In the genomic region with DNA sequence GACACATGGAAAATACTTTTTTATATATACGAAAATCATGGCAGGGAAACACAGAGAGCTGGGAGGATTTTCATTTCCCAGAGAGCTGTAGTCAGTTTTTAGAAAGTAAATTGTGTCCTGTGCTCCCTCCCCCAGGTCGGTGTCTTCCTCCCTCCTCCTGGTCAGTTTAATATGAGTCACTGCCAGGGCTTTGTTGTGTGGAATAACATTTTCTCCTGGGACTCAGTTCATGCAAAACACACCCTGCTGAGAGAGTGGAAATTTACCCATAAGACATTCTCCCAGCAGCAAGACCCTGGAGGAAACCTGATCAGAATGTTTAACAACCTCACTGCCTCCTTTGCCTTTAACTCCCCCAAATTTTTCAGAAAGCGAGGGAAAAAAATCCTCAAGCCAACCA, we compare ENCODE assay signal across 12 mouse cellular contexts.
A peak's percentile ranks its signal among the peaks of the same experiment; 100 is the strongest.
DNase-seq lines count a peak whose midpoint lies in the region; ATAC-seq and TF ChIP-seq lines count a peak whose summit lies in the region.
"Had no signal": no experiment of that assay in that cellular context is flagged by ENCODE, and none has a peak within 500 bp of the region (broad histone marks: within the 10 kb centered on the region; RNA-seq: fewer than 3 reads in every experiment).

No protein-coding gene starts in this region.

- no peak for ATAC-seq in megakaryocyte, adult 5-6 weeks (ENCODE audit: poor library complexity, severe bottlenecking)
- ATAC-seq: activated CD4-positive, CD25-positive, alpha-beta regulatory T cell, adult 4 months had no signal

- no peak for TF ChIP-seq CTCF in lung, adult 2 months (IDR thresholded peaks at IDR 0.05; ENCODE audit: insufficient read depth, low read length)

- no peaks in the 10 kb centered on the region for H3K36me3 ChIP-seq in hindbrain, embryonic 10.5 days

- H3K27ac ChIP-seq in hindbrain, embryonic 10.5 days, result peak overlapping the region; percentile 67

- no peak overlapping the region for H3K4me3 ChIP-seq in hindbrain, embryonic 10.5 days
- no peak overlapping the region for H3K4me3 ChIP-seq in lung, adult 2 months (replicated peaks; ENCODE audit: extremely low read depth, low read depth, low read length)

- no peaks in the 10 kb centered on the region for H3K9me3 ChIP-seq in hindbrain, embryonic 10.5 days

- no peaks in the 10 kb centered on the region for H3K27me3 ChIP-seq in hindbrain, embryonic 10.5 days (ENCODE audit: insufficient read depth, poor library complexity, severe bottlenecking)

- H3K4me1 ChIP-seq in hindbrain, embryonic 10.5 days (replicated peaks), result peaks cover 11% of the 10 kb centered on the region; the same call in 1 of the 2 replicates
- no peaks in the 10 kb centered on the region for H3K4me1 ChIP-seq in lung, adult 2 months (ENCODE audit: control insufficient read depth, insufficient read depth, low read length)

- DNase-seq in gastrocnemius, adult 18-20 months (ENCODE audit: low spot score), result peak; percentile 25
- no peak for DNase-seq in gastrocnemius, adult 8-10 months (ENCODE audit: low spot score in 2 of 2)
- DNase-seq in MN1 (ENCODE audit: low spot score), result peak; percentile 67
- DNase-seq in hindbrain, embryonic 10.5 days (ENCODE audit: low spot score), result no peak
- DNase-seq in kidney, postnatal 25 days, result peak; percentile 5 to 40
- no peak for DNase-seq in thymus, postnatal 10 days (ENCODE audit: low spot score in 2 of 2)
- no peak for DNase-seq in lung, adult 2 months
- DNase-seq: cerebellum, adult 8-10 months; right cerebral cortex, adult 18-20 months; thymus, postnatal 25 days had no signal

- no peak for TF ChIP-seq POLR2A in lung, adult 2 months (IDR thresholded peaks at IDR 0.05; ENCODE audit: borderline replicate concordance, extremely low read depth, low read depth, low read length)

- 53% methylated on average over 3 of the region's 3 CpGs for WGBS in hindbrain, embryonic 10.5 days
- 48% methylated on average over 3 of the region's 3 CpGs for WGBS in lung, adult 2 months

Comparison
In these comparisons a context has a peak if more than half of its experiments do, and no peak if none do; other contexts are left out.
1. DNase-seq: peak in gastrocnemius, adult 18-20 months (single experiment), MN1 (single experiment) and kidney, postnatal 25 days (2 of 2); none in gastrocnemius, adult 8-10 months (0 of 2), hindbrain, embryonic 10.5 days (single experiment), thymus, postnatal 10 days (0 of 2) and lung, adult 2 months (single experiment).